Mouse (Mus musculus): Measurements from ENCODE around the gene Cpsf4l. TPM values are rescaled to one million over a fixed set of nuclear protein-coding genes. Genes with fewer than 3 reads are reported as not detected.

Gene Cpsf4l
- polyA plus RNA-seq, 1 experiment, result not detected

DNA sequence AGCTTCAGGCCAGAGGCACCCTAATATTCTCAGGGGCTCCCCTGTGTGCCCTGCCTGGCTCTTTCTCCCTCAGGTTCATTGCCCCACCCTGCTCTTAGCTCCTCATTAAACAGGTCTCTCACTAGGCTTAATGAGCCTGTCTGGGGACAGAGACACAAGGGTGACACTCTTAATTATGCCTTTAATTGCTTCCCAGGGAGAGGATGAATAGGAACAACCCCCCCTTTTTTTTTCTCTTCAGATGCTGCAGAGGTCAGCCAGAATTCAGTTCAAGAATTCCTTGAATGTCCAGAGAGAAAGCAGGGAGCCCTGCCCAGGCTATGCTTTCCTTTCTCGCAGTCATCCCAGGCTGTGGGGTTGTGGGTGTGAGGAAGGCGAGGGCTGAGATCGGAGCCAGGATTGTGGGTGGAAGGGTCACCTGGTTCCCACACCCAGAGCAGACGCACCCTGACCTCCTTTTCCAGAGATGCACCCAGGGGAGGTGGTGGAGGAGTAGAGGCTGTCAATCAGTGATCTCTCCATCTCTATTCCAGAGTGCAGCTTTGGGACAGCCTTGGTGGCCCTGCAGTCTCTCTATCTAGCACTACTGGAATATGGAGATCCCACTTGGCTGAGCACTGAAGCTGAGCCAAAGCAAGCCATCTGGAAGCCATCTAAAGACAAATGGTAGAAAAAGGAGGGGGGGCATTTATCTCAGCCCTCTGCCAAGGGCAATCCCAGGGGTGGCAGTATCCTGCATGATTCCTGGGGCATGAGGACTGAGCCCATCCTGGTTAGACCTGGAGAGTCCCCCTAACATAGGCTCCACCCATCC is 15.6 kb upstream of the Cpsf4l start:
- H3K4me3 ChIP-seq (ENCODE audit: insufficient read depth, low read length), result no peak overlapping the region
- no peak overlapping the region for H3K27ac ChIP-seq (ENCODE audit: insufficient read depth, low read depth, low read length)
- H3K4me1 ChIP-seq (ENCODE audit: control insufficient read depth, insufficient read depth, low read length), result peaks cover 9% of the 10 kb centered on the region
- no peak for TF ChIP-seq POLR2A (IDR thresholded peaks at IDR 0.05; ENCODE audit: borderline replicate concordance, low read depth, low read length)
- no peak for TF ChIP-seq CTCF (IDR thresholded peaks at IDR 0.05; ENCODE audit: low read depth, low read length)

DNA sequence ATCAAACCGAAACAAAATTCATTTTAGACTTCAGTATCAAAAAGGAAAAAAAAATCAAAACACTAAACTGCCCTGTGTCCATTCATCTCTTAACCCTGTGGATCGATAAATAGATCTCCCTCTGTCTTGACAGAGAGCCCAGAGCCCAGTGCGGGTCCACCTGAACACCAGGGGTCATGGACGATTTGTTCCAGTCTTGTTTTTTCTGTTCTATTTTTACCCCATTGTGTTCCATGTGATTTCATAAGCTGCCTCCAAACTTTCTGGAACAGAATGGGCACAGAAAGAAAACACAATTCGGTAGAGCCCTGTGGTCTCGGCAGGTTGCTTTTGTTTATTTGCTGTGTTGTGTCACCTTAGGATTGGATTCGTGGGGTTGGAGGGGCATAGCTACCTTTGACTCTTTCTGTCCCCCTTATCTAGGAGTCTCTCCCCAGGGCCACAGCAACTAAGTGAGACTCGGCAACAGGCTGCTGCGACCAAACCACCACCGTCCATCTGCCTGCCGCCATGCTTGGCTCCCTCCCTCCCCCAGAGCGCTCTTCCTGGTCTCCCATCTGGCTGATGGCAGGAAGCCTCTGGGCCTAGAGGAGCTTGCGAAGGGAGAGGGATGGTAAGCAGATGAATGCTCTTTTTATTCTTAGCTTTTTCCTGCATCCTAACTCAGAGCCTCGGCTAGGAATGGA is 12.7 kb upstream of the Cpsf4l start:
- Histone ChIP-seq H3K4me1 (ENCODE audit: control insufficient read depth, insufficient read depth, low read length) (no peaks in the 10 kb centered on the region), H3K4me3 (ENCODE audit: insufficient read depth, low read length) (no peak overlapping the region), H3K27ac (ENCODE audit: insufficient read depth, low read depth, low read length) (no peak overlapping the region)
- TF ChIP-seq CTCF (IDR thresholded peaks at IDR 0.05; ENCODE audit: low read depth, low read length), result no peak
- TF ChIP-seq POLR2A (IDR thresholded peaks at IDR 0.05; ENCODE audit: borderline replicate concordance, low read depth, low read length), result no peak

DNA sequence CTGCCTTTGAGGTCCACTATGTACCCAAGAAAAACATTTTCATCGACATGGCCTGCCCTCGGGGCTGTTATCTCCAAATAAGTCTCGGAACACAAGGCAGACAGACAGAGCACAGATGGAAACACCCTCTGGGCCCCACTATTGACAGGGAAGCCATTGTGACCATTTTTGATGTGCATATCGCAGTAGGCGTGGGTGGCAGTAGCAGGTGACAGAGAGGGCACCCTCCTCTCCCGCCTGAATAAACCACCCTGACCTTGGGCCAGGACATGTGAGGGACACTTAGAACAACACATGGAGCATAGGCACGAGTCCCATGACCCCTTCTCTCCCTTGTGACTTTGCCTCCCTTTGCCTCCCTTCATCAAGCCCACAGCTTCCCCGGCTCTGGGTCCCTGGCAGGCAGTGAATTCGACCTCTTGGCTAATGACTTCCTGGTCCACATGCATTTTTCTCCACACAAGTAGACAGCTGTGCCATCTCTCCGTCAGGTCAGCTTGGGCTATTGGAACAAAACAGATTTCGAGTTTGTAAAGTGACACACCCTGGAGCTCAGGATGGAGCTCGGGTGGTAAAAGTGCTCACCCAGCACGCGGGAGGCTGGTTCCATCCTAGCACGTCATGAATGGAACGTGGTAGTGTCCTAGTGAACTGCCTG is 8.1 kb upstream of the Cpsf4l start:
- Histone ChIP-seq H3K4me1 (ENCODE audit: control insufficient read depth, insufficient read depth, low read length) (peaks cover 7% of the 10 kb centered on the region), H3K27ac (ENCODE audit: insufficient read depth, low read depth, low read length) (no peak overlapping the region), H3K4me3 (ENCODE audit: insufficient read depth, low read length) (no peak overlapping the region)
- TF ChIP-seq POLR2A (IDR thresholded peaks at IDR 0.05; ENCODE audit: borderline replicate concordance, low read depth, low read length) (no peak), CTCF (IDR thresholded peaks at IDR 0.05; ENCODE audit: low read depth, low read length) (no peak)

DNA sequence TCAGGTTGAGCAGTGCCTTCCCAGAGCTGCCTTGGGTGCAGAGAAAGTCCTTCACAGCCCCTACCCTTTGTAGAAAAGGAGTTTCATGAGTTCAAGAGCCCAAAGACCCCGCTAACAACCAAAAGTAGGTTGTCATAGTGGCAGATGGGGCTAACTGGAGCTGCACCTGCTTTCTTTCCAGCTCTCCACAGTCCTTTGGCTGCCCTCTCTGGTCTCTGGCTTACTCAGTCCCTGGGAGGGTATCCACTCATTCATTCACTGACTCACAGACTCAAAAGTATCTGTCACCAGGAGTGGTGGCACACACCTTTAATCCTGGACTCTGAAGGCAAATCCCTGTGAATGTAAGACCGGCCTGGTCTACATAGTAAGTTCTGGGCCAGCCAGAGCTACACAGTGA is 6.3 kb upstream of the Cpsf4l start:
- peaks cover 7% of the 10 kb centered on the region for H3K4me1 ChIP-seq (ENCODE audit: control insufficient read depth, insufficient read depth, low read length)
- H3K27ac ChIP-seq (ENCODE audit: insufficient read depth, low read depth, low read length), result no peak overlapping the region
- H3K4me3 ChIP-seq (ENCODE audit: insufficient read depth, low read length), result no peak overlapping the region
- TF ChIP-seq CTCF (IDR thresholded peaks at IDR 0.05; ENCODE audit: low read depth, low read length) (no peak), POLR2A (IDR thresholded peaks at IDR 0.05; ENCODE audit: borderline replicate concordance, low read depth, low read length) (no peak)

DNA sequence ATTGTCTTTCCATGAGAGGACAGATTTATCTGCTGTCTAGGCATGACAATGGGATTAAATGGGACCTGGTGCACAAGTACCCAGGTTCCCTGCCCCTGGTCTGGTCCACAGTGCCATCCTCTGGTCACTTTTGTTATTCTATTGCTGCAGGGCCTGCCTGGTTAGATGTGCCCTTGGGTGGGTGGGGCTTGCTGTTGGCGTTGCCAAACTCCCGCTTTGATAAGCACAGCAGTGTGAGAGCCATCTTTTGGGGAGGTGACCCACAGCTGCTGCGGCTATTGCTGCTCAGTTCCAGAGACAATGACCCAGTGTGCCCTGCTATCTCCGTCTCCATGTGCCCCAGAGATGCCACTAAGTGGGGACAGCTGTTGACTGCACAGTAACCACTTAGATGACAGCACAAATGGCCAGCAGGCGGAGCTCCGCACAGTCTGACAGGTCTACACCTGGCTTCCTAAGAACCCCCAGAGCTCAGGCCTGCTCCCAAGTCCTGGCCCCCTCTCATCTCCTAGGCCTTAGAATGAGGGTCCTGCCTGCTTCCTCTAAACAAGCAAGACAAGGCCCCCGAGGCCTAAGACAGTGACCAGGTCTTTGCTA is 5.4 kb upstream of the Cpsf4l start:
- Histone ChIP-seq H3K4me3 (ENCODE audit: insufficient read depth, low read length) (no peak overlapping the region), H3K4me1 (ENCODE audit: control insufficient read depth, insufficient read depth, low read length) (peaks cover 7% of the 10 kb centered on the region), H3K27ac (ENCODE audit: insufficient read depth, low read depth, low read length) (no peak overlapping the region)
- TF ChIP-seq POLR2A (IDR thresholded peaks at IDR 0.05; ENCODE audit: borderline replicate concordance, low read depth, low read length), result no peak
- no peak for TF ChIP-seq CTCF (IDR thresholded peaks at IDR 0.05; ENCODE audit: low read depth, low read length)

DNA sequence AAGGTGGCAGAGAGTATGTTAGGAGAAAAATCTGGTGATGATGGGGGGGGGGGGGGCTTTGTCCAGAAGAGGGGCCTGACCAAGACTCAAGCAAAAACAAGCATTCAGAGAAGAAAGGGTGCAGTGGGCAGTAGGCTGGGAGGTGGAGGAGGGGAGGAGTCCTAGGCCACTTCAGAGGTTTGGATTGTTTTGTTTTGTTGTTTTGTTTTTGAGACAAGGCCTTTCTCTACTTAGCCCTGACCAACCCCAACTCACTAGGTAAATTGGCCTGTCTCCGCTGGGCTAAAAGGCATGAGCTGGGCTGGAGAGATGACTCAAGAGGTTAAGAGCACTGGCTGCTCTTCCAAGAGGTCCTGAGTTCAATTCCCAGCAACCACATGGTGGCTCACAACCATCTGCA is 1.2 kb upstream of the Cpsf4l start:
- no peak for TF ChIP-seq CTCF (IDR thresholded peaks at IDR 0.05; ENCODE audit: low read depth, low read length)
- Histone ChIP-seq H3K4me3 (ENCODE audit: insufficient read depth, low read length) (no peak overlapping the region), H3K4me1 (ENCODE audit: control insufficient read depth, insufficient read depth, low read length) (peaks cover 7% of the 10 kb centered on the region), H3K27ac (ENCODE audit: insufficient read depth, low read depth, low read length) (no peak overlapping the region)

DNA sequence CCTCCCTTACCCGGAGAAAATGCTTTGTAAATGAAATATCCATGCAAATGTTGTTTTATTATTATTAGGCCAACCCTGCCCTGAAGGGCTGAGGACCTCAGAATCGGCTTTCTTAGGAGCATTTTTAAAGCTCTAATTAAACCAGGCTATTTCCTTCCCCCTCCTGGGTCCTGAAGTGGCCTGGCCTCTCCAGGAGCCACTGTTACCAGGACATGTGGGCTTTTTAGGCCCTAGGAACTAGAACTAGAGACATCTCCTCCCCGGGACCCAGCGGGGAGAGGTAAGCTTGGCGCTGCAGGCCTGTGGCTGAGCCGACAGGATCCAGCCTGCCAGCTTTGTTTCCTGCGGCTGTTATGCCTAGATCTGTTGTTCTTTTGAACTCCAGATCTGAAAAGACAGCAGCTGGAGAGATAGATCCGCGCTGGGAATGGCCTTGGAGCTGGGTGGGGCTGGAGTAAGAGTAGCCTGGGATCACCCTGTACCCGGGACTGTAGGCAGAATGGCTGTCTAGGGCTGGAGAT is 500 bp upstream of the Cpsf4l start:
- no peak for TF ChIP-seq CTCF (IDR thresholded peaks at IDR 0.05; ENCODE audit: low read depth, low read length)
- TF ChIP-seq POLR2A (IDR thresholded peaks at IDR 0.05; ENCODE audit: borderline replicate concordance, low read depth, low read length), result no peak
- H3K4me3 ChIP-seq (ENCODE audit: insufficient read depth, low read length), result no peak overlapping the region
- no peak overlapping the region for H3K27ac ChIP-seq (ENCODE audit: insufficient read depth, low read depth, low read length)

DNA sequence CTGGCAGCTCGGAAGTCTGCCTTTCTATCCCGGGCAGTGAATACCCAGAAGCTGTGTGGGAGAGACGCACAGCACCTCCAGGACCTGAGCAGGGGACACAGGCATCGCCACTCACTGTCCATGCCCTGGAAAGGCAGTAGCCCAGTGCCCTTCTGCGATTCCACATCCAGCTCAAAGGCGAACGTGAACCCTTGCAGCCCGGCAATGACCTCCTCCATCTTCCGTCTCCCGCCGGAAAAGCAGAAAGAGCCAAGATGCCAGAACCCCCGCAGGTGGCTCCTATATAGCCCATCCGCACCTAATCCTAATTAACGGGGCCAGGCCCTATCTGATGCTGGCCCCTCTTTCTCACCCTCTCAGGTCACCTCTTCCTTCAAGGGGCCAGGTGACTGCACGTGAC is 545 bp downstream of the Cpsf4l start:
- Histone ChIP-seq H3K27ac (ENCODE audit: insufficient read depth, low read depth, low read length) (no peak overlapping the region), H3K4me3 (ENCODE audit: insufficient read depth, low read length) (no peak overlapping the region), H3K4me1 (ENCODE audit: control insufficient read depth, insufficient read depth, low read length) (peaks cover 4% of the 10 kb centered on the region)
- TF ChIP-seq CTCF (IDR thresholded peaks at IDR 0.05; ENCODE audit: low read depth, low read length) (no peak), POLR2A (IDR thresholded peaks at IDR 0.05; ENCODE audit: borderline replicate concordance, low read depth, low read length) (no peak)

More for the DNA sequence above, 500 bp upstream of the Cpsf4l start:
- peaks cover 7% of the 10 kb centered on the region for H3K4me1 ChIP-seq (ENCODE audit: control insufficient read depth, insufficient read depth, low read length)

DNA sequence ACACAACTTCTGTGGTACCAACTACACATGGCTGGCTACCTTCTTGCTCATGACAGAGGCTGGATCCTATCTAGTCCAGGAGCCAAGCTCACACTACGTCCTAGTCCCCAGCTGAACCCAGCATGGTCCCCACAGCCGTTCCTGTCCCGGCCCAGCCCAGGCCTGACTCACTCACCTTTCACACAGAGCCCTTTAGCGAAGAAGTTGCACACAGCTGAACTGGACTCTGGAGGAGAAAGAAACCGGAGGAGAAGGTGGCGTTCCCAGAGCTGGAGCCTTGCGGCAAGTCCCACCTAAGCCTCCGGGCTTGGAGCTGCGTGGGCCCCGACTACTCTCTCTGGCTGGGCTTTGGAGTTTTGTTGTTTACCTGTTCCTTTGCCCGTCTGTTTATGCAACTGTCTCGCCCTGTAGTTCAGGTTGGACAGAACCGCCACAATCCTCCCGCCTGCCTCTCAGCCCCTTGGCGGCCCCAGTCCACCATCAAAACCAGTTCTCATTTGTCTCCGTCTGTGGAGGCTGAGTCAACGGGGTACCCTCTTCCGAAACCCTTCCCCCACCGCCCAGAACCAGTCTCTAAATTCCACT is 1.1 kb downstream of the Cpsf4l start:
- Histone ChIP-seq H3K4me3 (ENCODE audit: insufficient read depth, low read length) (no peak overlapping the region), H3K4me1 (ENCODE audit: control insufficient read depth, insufficient read depth, low read length) (no peaks in the 10 kb centered on the region; the same call in 1 of the 2 replicates), H3K27ac (ENCODE audit: insufficient read depth, low read depth, low read length) (no peak overlapping the region)
- no peak for TF ChIP-seq CTCF (IDR thresholded peaks at IDR 0.05; ENCODE audit: low read depth, low read length)
